Mouse (Mus musculus) megakaryocyte, embryonic 14.5 days (primary cell): Measurements from ENCODE around the gene Me1. TPM values are rescaled to one million over a fixed set of nuclear protein-coding genes. Genes with fewer than 3 reads are reported as not detected.
A peak's percentile ranks its signal among the peaks of the same experiment; 100 is the strongest.

Experiments
- H3K27me3 ChIP-seq: replicated peaks from 2 replicates; pipeline ENCODE3; 2012; ENCODE audit warnings: inconsistent platforms
- H3K36me3 ChIP-seq: replicated peaks from 2 replicates; pipeline ENCODE3; 2012; ENCODE audit warnings: low read length, inconsistent platforms, mixed read lengths
- H3K4me1 ChIP-seq: 2 replicates; pipeline ENCODE4 v1.6.1; 2012; ENCODE audit warnings: inconsistent platforms
- H3K4me3 ChIP-seq: replicated peaks from 2 replicates; pipeline ENCODE3; 2012; ENCODE audit warnings: moderate library complexity, mild to moderate bottlenecking, inconsistent platforms
- H3K9me3 ChIP-seq: 2 replicates; pipeline ENCODE4 v1.6.1; 2012; ENCODE audit warnings: inconsistent platforms
- FLI1 ChIP-seq: IDR thresholded peaks from 2 replicates; pipeline ENCODE4 v1.6.1; 2012; ENCODE audit warnings: low read length, inconsistent platforms, mixed read lengths
- GATA1 ChIP-seq: IDR thresholded peaks from 3 replicates; pipeline ENCODE4 v1.6.1; 2012; ENCODE audit warnings: mixed read lengths, low read length, inconsistent platforms, borderline replicate concordance
- polyA plus RNA-seq: library from polyadenylated mRNA; stranded (reverse); fragments of >175 nt; gene quantifications from 2 replicates; pipeline ENCODE4 v1.2.3, GENCODE M21; 2012; ENCODE audit warnings: low replicate concordance; ENCODE audit not compliant: insufficient read depth

The Me1 gene
- polyA plus RNA-seq, 1 experiment: 5.1 TPM

- no peak overlapping the region for H3K4me3 ChIP-seq
- TF ChIP-seq GATA1 (no peak), FLI1 (no peak)
- H3K4me1 ChIP-seq: peaks cover 29% of the 10 kb centered on the region
- peaks cover 13% of the 10 kb centered on the region for H3K9me3 ChIP-seq
- no peaks in the 10 kb centered on the region for H3K27me3 ChIP-seq
- peaks cover 35% of the 10 kb centered on the region for H3K36me3 ChIP-seq
Observed at GRCm38 (mm10) chr9:86587019-86587795, 108.5 kb downstream of the Me1 start.

GRCm38 (mm10) chr9:86583740-86584139 lies 112.0 kb downstream of the Me1 start:
- Histone ChIP-seq H3K4me1 (peaks cover 40% of the 10 kb centered on the region), H3K36me3 (peaks cover 25% of the 10 kb centered on the region), H3K9me3 (0 out of 2 replicates have a peak, but pooled peaks cover 4% of the 10 kb centered on the region), H3K4me3 (no peak overlapping the region), H3K27me3 (no peaks in the 10 kb centered on the region)
- TF ChIP-seq GATA1: no peak
- TF ChIP-seq FLI1: no peak

GRCm38 (mm10) chr9:86579657-86580056 lies 116.1 kb downstream of the Me1 start:
- Histone ChIP-seq H3K9me3 (no peaks in the 10 kb centered on the region), H3K4me1 (peaks cover 31% of the 10 kb centered on the region), H3K4me3 (peak overlapping the region; percentile 86), H3K27me3 (no peaks in the 10 kb centered on the region), H3K36me3 (peaks cover 15% of the 10 kb centered on the region)
- TF ChIP-seq FLI1: no peak
- no peak for TF ChIP-seq GATA1

GRCm38 (mm10) chr9:86575178-86575577 lies 120.6 kb downstream of the Me1 start:
- TF ChIP-seq GATA1 (no peak), FLI1 (no peak)

GRCm38 (mm10) chr9:86573616-86574303 lies 122.0 kb downstream of the Me1 start:
- no peak for TF ChIP-seq GATA1
- no peak for TF ChIP-seq FLI1
- Histone ChIP-seq H3K27me3 (no peaks in the 10 kb centered on the region), H3K36me3 (peaks cover 27% of the 10 kb centered on the region), H3K4me1 (peaks cover 47% of the 10 kb centered on the region), H3K9me3 (no peaks in the 10 kb centered on the region), H3K4me3 (peak overlapping the region; percentile 78)

More at GRCm38 (mm10) chr9:86575178-86575577, 120.6 kb downstream of the Me1 start:
- H3K36me3 ChIP-seq: peaks cover 16% of the 10 kb centered on the region
- H3K9me3 ChIP-seq: no peaks in the 10 kb centered on the region
- H3K4me3 ChIP-seq: no peak overlapping the region
- H3K4me1 ChIP-seq: peaks cover 50% of the 10 kb centered on the region
- H3K27me3 ChIP-seq: no peaks in the 10 kb centered on the region

- TF ChIP-seq GATA1 (no peak), FLI1 (no peak)
- no peaks in the 10 kb centered on the region for H3K9me3 ChIP-seq
- H3K4me3 ChIP-seq: peak overlapping the region; percentile 98
- no peaks in the 10 kb centered on the region for H3K27me3 ChIP-seq
- peaks cover 25% of the 10 kb centered on the region for H3K36me3 ChIP-seq
- peaks cover 47% of the 10 kb centered on the region for H3K4me1 ChIP-seq
Observed at GRCm38 (mm10) chr9:86572636-86573291, 123.0 kb downstream of the Me1 start.

- peaks cover 47% of the 10 kb centered on the region for H3K4me1 ChIP-seq
- peak overlapping the region; percentile 98 for H3K4me3 ChIP-seq
- TF ChIP-seq GATA1 (no peak), FLI1 (no peak)
- no peaks in the 10 kb centered on the region for H3K9me3 ChIP-seq
- peaks cover 31% of the 10 kb centered on the region for H3K36me3 ChIP-seq
- H3K27me3 ChIP-seq: no peaks in the 10 kb centered on the region
Observed at GRCm38 (mm10) chr9:86572196-86572595, 123.6 kb downstream of the Me1 start.

- H3K4me1 ChIP-seq: peaks cover 47% of the 10 kb centered on the region
- no peaks in the 10 kb centered on the region for H3K9me3 ChIP-seq
- H3K36me3 ChIP-seq: peaks cover 37% of the 10 kb centered on the region
- peak within 1 kb of the TSS; percentile 98 for H3K4me3 ChIP-seq
- TF ChIP-seq FLI1 (no peak), GATA1 (no peak)
- no peaks in the 10 kb centered on the region for H3K27me3 ChIP-seq
Observed at GRCm38 (mm10) chr9:86571540-86572135, 124.1 kb downstream of the Me1 start, which contains the start of the genes Pgm3 and Rwdd2a. Pgm3 (minus strand) TSS chr9:86571842. Rwdd2a (plus strand) TSS chr9:86571991.

GRCm38 (mm10) chr9:86570946-86571345 lies 124.8 kb downstream of the Me1 start:
- Histone ChIP-seq H3K27me3 (no peaks in the 10 kb centered on the region), H3K9me3 (no peaks in the 10 kb centered on the region), H3K4me3 (peak overlapping the region; percentile 98), H3K36me3 (peaks cover 42% of the 10 kb centered on the region), H3K4me1 (peaks cover 44% of the 10 kb centered on the region)
- TF ChIP-seq FLI1: no peak
- no peak for TF ChIP-seq GATA1
